Mouse (Mus musculus): ENCODE measurements around the gene Hes7. TPM values are rescaled to one million over a fixed set of nuclear protein-coding genes. Genes with fewer than 3 reads are reported as not detected.
"Not testable (repeated sequence)": the region's sequence is repeated elsewhere in the genome, so short reads cannot be mapped to it uniquely, and the experiment has no call there.

Hes7 gene
- polyA plus RNA-seq, 1 experiment: not detected

- Histone ChIP-seq H3K4me1 (ENCODE audit: control insufficient read depth, insufficient read depth, low read length) (peaks cover 4% of the 10 kb centered on the region), H3K4me3 (ENCODE audit: insufficient read depth, low read length) (no peak overlapping the region), H3K27ac (ENCODE audit: insufficient read depth, low read length) (no peak overlapping the region)
- TF ChIP-seq CTCF (IDR thresholded peaks at IDR 0.05; ENCODE audit: borderline replicate concordance, insufficient read depth, low read length) (no peak), POLR2A (IDR thresholded peaks at IDR 0.05; ENCODE audit: low read depth, low read length) (no peak)
These were observed 27.3 kb upstream of the Hes7 start for GRCm38 (mm10) chr11:69092871-69093270.

- H3K4me3 ChIP-seq (ENCODE audit: insufficient read depth, low read length); H3K27ac ChIP-seq (ENCODE audit: insufficient read depth, low read length): not testable (repeated sequence)
- H3K4me1 ChIP-seq (ENCODE audit: control insufficient read depth, insufficient read depth, low read length): peaks cover 11% of the 10 kb centered on the region
These were observed 26.3 kb upstream of the Hes7 start for GRCm38 (mm10) chr11:69093856-69094255.

GRCm38 (mm10) chr11:69094697-69095429, 25.3 kb upstream of the Hes7 start, which contains the start of gene Per1:
Gene Per1 (plus strand): TSS chr11:69095217.
- peak within 1 kb of the TSS; percentile 72 for H3K27ac ChIP-seq (ENCODE audit: insufficient read depth, low read length)
- TF ChIP-seq POLR2A (IDR thresholded peaks at IDR 0.05; ENCODE audit: low read depth, low read length): peak; percentile 78
- no peak for TF ChIP-seq CTCF (IDR thresholded peaks at IDR 0.05; ENCODE audit: borderline replicate concordance, insufficient read depth, low read length)
- H3K4me3 ChIP-seq (ENCODE audit: insufficient read depth, low read length): peak within 1 kb of the TSS; percentile 68
- peaks cover 11% of the 10 kb centered on the region for H3K4me1 ChIP-seq (ENCODE audit: control insufficient read depth, insufficient read depth, low read length)

GRCm38 (mm10) chr11:69095511-69096231, 24.5 kb upstream of the Hes7 start:
- peak overlapping the region; percentile 48 for H3K27ac ChIP-seq (ENCODE audit: insufficient read depth, low read length)
- TF ChIP-seq CTCF (IDR thresholded peaks at IDR 0.05; ENCODE audit: borderline replicate concordance, insufficient read depth, low read length): no peak
- no peak for TF ChIP-seq POLR2A (IDR thresholded peaks at IDR 0.05; ENCODE audit: low read depth, low read length)
- H3K4me1 ChIP-seq (ENCODE audit: control insufficient read depth, insufficient read depth, low read length): peaks cover 9% of the 10 kb centered on the region
- H3K4me3 ChIP-seq (ENCODE audit: insufficient read depth, low read length): peak overlapping the region; percentile 68

GRCm38 (mm10) chr11:69096360-69096986, 23.7 kb upstream of the Hes7 start:
- Histone ChIP-seq H3K4me3 (ENCODE audit: insufficient read depth, low read length) (peak overlapping the region; percentile 68), H3K4me1 (ENCODE audit: control insufficient read depth, insufficient read depth, low read length) (peaks cover 12% of the 10 kb centered on the region), H3K27ac (ENCODE audit: insufficient read depth, low read length) (peak overlapping the region; percentile 92)
- TF ChIP-seq POLR2A (IDR thresholded peaks at IDR 0.05; ENCODE audit: low read depth, low read length) (no peak), CTCF (IDR thresholded peaks at IDR 0.05; ENCODE audit: borderline replicate concordance, insufficient read depth, low read length) (no peak)

GRCm38 (mm10) chr11:69096987-69097900, 23.0 kb upstream of the Hes7 start:
- no peak for TF ChIP-seq CTCF (IDR thresholded peaks at IDR 0.05; ENCODE audit: borderline replicate concordance, insufficient read depth, low read length)
- peak; percentile 51 for TF ChIP-seq POLR2A (IDR thresholded peaks at IDR 0.05; ENCODE audit: low read depth, low read length)

GRCm38 (mm10) chr11:69098039-69098761, 22.0 kb upstream of the Hes7 start:
- Histone ChIP-seq H3K27ac (ENCODE audit: insufficient read depth, low read length) (peak overlapping the region; percentile 87), H3K4me3 (ENCODE audit: insufficient read depth, low read length) (no peak overlapping the region), H3K4me1 (ENCODE audit: control insufficient read depth, insufficient read depth, low read length) (peaks cover 12% of the 10 kb centered on the region)
- TF ChIP-seq CTCF (IDR thresholded peaks at IDR 0.05; ENCODE audit: borderline replicate concordance, insufficient read depth, low read length): no peak
- peak; percentile 26; the same call in 1 of the 2 replicates for TF ChIP-seq POLR2A (IDR thresholded peaks at IDR 0.05; ENCODE audit: low read depth, low read length)

More at GRCm38 (mm10) chr11:69096987-69097900, 23.0 kb upstream of the Hes7 start:
- Histone ChIP-seq H3K4me3 (ENCODE audit: insufficient read depth, low read length) (peak overlapping the region; percentile 24), H3K27ac (ENCODE audit: insufficient read depth, low read length) (peak overlapping the region; percentile 92), H3K4me1 (ENCODE audit: control insufficient read depth, insufficient read depth, low read length) (peaks cover 12% of the 10 kb centered on the region)

GRCm38 (mm10) chr11:69098762-69099091, 21.5 kb upstream of the Hes7 start:
- Histone ChIP-seq H3K27ac (ENCODE audit: insufficient read depth, low read length) (peak overlapping the region; percentile 70), H3K4me1 (ENCODE audit: control insufficient read depth, insufficient read depth, low read length) (peaks cover 12% of the 10 kb centered on the region), H3K4me3 (ENCODE audit: insufficient read depth, low read length) (peak overlapping the region; percentile 76)
- TF ChIP-seq CTCF (IDR thresholded peaks at IDR 0.05; ENCODE audit: borderline replicate concordance, insufficient read depth, low read length) (no peak), POLR2A (IDR thresholded peaks at IDR 0.05; ENCODE audit: low read depth, low read length) (peak; percentile 37)

All from embryonic fibroblast, embryonic 13.5 days (primary cell).